Mouse (Mus musculus) heart, embryonic 10.5 days (tissue): ENCODE results near the gene Cbfa2t3. TPM values are rescaled to one million over a fixed set of nuclear protein-coding genes. Genes with fewer than 3 reads are reported as not detected.

Source experiments
- DNase-seq: peaks from one replicate; pipeline ENCODE4 v3.0.0-alpha.2; 2017; ENCODE audit warnings: low spot score
- H3K27ac ChIP-seq: fragments of 300-500 bp; sonication (generic); 2 replicates; pipeline ENCODE4 v1.5.1; 2016; ENCODE audit warnings: mild to moderate bottlenecking
- H3K27me3 ChIP-seq: fragments of 300-500 bp; sonication (generic); 2 replicates; pipeline ENCODE4 v1.6.1; 2016; ENCODE audit warnings: mild to moderate bottlenecking; ENCODE audit not compliant: poor library complexity, insufficient read depth, severe bottlenecking
- H3K36me3 ChIP-seq: fragments of 300-500 bp; sonication (generic); 2 replicates; pipeline ENCODE4 v1.6.1; 2016; ENCODE audit warnings: mild to moderate bottlenecking, moderate library complexity
- H3K4me1 ChIP-seq: fragments of 300-500 bp; sonication (generic); 2 replicates; pipeline ENCODE4 v1.6.1; 2016; ENCODE audit warnings: mild to moderate bottlenecking
- H3K4me3 ChIP-seq: fragments of 300-500 bp; sonication (generic); 2 replicates; pipeline ENCODE4 v1.5.1; 2016; ENCODE audit warnings: mild to moderate bottlenecking, moderate library complexity
- H3K9me3 ChIP-seq: fragments of 300-500 bp; sonication (generic); 2 replicates; pipeline ENCODE4 v1.6.1; 2016; ENCODE audit warnings: mild to moderate bottlenecking, moderate library complexity
- WGBS: fragments of 180-500 bp; shearing (Covaris S2); methylation state at CpG from one replicate; pipeline ENCODE4 v1.1.7; 2016; 5-methylcytosine and 5-hydroxymethylcytosine counted together
- polyA plus RNA-seq: library from polyadenylated mRNA; unstranded; fragments of >200 nt; fragmentation: Nextera tagmentation; extraction: Ambion mirVana; gene quantifications from 2 replicates; pipeline ENCODE4 v1.2.1, GENCODE M21; 2016

Cbfa2t3 gene
- polyA plus RNA-seq, 1 experiment from 2014 or later = 5.5 TPM

GRCm38 (mm10) chr8:122593783-122594507 is 105.0 kb downstream of the Cbfa2t3 start:
- WGBS = 68% methylated on average over 19 of the region's 19 CpGs
- peaks cover 36% of the 10 kb centered on the region; the same call in 1 of the 2 replicates for H3K36me3 ChIP-seq
- no peak overlapping the region for H3K4me3 ChIP-seq
- no peaks in the 10 kb centered on the region for H3K9me3 ChIP-seq
- H3K4me1 ChIP-seq = peaks cover 39% of the 10 kb centered on the region
- DNase-seq = no peak
- 0 out of 2 replicates have a peak overlapping the region, but pooled peaks have one; percentile 22 for H3K27ac ChIP-seq
- no peaks in the 10 kb centered on the region for H3K27me3 ChIP-seq

- no peak for DNase-seq
- Histone ChIP-seq H3K27ac (peak overlapping the region; percentile 22; the same call in 1 of the 2 replicates), H3K36me3 (peaks cover 29% of the 10 kb centered on the region; the same call in 1 of the 2 replicates), H3K27me3 (no peaks in the 10 kb centered on the region), H3K9me3 (no peaks in the 10 kb centered on the region), H3K4me3 (no peak overlapping the region), H3K4me1 (peaks cover 39% of the 10 kb centered on the region)
- WGBS = 48% methylated on average over 12 of the region's 12 CpGs
These were observed 105.7 kb downstream of the Cbfa2t3 start for GRCm38 (mm10) chr8:122593240-122593639.

DNA sequence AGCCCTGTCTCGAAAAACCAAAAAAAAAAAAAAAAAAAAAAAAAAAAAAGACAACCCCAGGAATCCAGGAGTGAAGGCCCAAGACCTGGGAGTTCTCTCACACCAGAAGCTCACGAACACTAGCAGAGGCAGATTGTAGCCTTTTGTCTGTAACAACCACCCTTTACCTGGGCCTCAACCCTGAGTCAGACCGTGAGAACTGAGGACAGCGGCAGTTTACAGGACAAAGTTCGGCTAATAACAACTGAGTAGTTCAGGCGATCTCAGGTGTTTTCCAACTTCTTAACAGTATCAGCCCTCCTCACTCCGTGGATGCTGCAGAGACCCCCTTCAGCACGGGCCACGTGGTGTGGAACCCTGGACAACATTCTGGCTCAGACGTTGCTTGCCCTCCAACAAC is 112.2 kb downstream of the Cbfa2t3 start:
- Histone ChIP-seq H3K27me3 (no peaks in the 10 kb centered on the region), H3K36me3 (peaks cover 5% of the 10 kb centered on the region; the same call in 1 of the 2 replicates), H3K27ac (no peak overlapping the region), H3K9me3 (no peaks in the 10 kb centered on the region; the same call in 1 of the 2 replicates), H3K4me3 (no peak overlapping the region), H3K4me1 (peaks cover 28% of the 10 kb centered on the region)
- no peak for DNase-seq
- 84% methylated on average over 10 of the region's 10 CpGs for WGBS

DNA sequence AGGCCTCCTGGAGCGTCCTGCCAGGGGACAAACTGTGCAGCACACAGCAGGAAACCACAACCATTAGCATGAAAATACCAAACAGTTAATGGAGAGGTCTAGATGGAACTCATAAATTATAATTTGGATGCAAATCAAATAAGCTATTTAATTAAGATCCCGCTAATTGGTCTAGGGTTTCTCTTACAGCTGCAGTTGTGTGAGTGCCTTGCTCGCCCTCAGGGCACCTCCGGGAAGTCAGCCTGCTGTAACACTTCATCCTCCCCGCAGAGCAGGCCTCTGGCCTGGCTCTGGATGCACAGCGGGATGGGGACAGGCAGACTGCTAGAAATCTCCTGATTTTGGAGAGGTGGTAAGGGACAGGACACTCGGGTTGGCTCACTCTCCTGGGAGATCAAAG is 112.7 kb downstream of the Cbfa2t3 start:
- H3K4me1 ChIP-seq = peaks cover 31% of the 10 kb centered on the region
- no peak overlapping the region for H3K27ac ChIP-seq
- WGBS = 69% methylated on average over 7 of the region's 7 CpGs
- no peak overlapping the region for H3K4me3 ChIP-seq
- H3K36me3 ChIP-seq = peaks cover 5% of the 10 kb centered on the region; the same call in 1 of the 2 replicates
- DNase-seq = no peak
- no peaks in the 10 kb centered on the region for H3K27me3 ChIP-seq
- H3K9me3 ChIP-seq = no peaks in the 10 kb centered on the region; the same call in 1 of the 2 replicates

- no peak for DNase-seq
- Histone ChIP-seq H3K4me3 (no peak overlapping the region), H3K27me3 (no peaks in the 10 kb centered on the region), H3K36me3 (no peaks in the 10 kb centered on the region), H3K9me3 (no peaks in the 10 kb centered on the region; the same call in 1 of the 2 replicates), H3K27ac (peak overlapping the region; percentile 42), H3K4me1 (peaks cover 38% of the 10 kb centered on the region)
- 56% methylated on average over 14 of the region's 14 CpGs for WGBS
These were observed 113.5 kb downstream of the Cbfa2t3 start for GRCm38 (mm10) chr8:122585411-122585891.

- no peaks in the 10 kb centered on the region for H3K27me3 ChIP-seq
- no peaks in the 10 kb centered on the region for H3K36me3 ChIP-seq
- H3K27ac ChIP-seq = peak overlapping the region; percentile 42
- DNase-seq = no peak
- WGBS = 76% methylated on average over 9 of the region's 9 CpGs
- H3K4me3 ChIP-seq = no peak overlapping the region
- H3K9me3 ChIP-seq = no peaks in the 10 kb centered on the region; the same call in 1 of the 2 replicates
- peaks cover 41% of the 10 kb centered on the region for H3K4me1 ChIP-seq
These were observed 113.9 kb downstream of the Cbfa2t3 start for GRCm38 (mm10) chr8:122584981-122585380.

- DNase-seq = no peak
- no peak overlapping the region; the same call in 1 of the 2 replicates for H3K27ac ChIP-seq
- H3K9me3 ChIP-seq = no peaks in the 10 kb centered on the region; the same call in 1 of the 2 replicates
- no peak overlapping the region for H3K4me3 ChIP-seq
- no peaks in the 10 kb centered on the region for H3K27me3 ChIP-seq
- peaks cover 71% of the 10 kb centered on the region for H3K4me1 ChIP-seq
- WGBS = 39% methylated on average over 15 of the region's 15 CpGs
- no peaks in the 10 kb centered on the region for H3K36me3 ChIP-seq
These were observed 118.0 kb downstream of the Cbfa2t3 start for GRCm38 (mm10) chr8:122580926-122581325.

DNA sequence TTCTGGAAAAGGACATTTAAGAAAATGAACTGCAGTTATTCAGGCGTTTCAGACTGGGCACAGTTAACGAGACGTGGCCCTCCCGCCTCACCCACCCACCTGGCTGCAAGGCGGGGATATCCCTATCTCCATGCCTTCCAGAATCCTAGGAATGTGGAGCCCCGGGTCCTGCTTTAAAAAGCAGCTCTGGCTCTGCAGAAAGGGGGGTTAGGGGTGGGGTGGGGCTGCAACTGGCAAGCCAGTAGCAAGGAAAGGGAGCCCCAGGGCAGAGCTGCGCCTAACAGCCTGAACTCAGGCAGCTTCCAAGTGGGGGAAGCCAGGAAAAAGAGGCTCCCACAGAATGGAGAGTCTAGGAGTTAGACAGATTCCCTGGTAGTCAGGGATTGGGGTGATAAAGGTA is 119.7 kb downstream of the Cbfa2t3 start:
- WGBS = 26% methylated on average over 7 of the region's 7 CpGs
- H3K4me1 ChIP-seq = peaks cover 73% of the 10 kb centered on the region

GRCm38 (mm10) chr8:122577116-122577515 is 121.8 kb downstream of the Cbfa2t3 start:
- Histone ChIP-seq H3K4me1 (peaks cover 73% of the 10 kb centered on the region), H3K9me3 (no peaks in the 10 kb centered on the region; the same call in 1 of the 2 replicates), H3K27ac (peak overlapping the region; percentile 93), H3K4me3 (peak overlapping the region; percentile 84), H3K27me3 (no peaks in the 10 kb centered on the region), H3K36me3 (peaks cover 25% of the 10 kb centered on the region)
- DNase-seq = no peak
- 39% methylated on average over 10 of the region's 10 CpGs for WGBS

More for the DNA sequence above, 119.7 kb downstream of the Cbfa2t3 start:
- 0 out of 2 replicates have a peak, but pooled peaks cover 4% of the 10 kb centered on the region for H3K36me3 ChIP-seq
- no peaks in the 10 kb centered on the region for H3K27me3 ChIP-seq
- H3K4me3 ChIP-seq = no peak overlapping the region
- DNase-seq = no peak
- H3K9me3 ChIP-seq = no peaks in the 10 kb centered on the region; the same call in 1 of the 2 replicates
- peak overlapping the region; percentile 53 for H3K27ac ChIP-seq

DNA sequence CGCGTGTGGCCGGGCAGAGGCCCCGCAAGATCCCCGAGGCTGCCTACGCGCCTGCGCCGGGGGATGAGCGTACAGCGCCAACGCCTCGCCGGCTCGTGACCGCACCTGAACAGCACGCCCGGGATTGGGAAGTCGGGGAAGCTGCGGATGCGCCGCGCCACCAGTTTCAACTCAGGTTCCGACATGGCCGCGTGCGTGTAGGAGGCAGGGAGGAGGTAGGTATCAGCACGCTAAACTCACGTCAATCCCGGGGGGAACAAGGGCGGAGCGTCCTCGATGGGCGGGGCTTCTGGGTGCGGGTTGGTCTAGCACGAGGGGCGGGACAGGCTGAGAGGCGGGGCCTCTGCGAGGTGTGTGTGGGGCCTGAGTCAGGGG is 122.3 kb downstream of the Cbfa2t3 start, which contains the start of gene Aprt:
Gene Aprt (minus strand): TSS at position 262 of the 375 bp plus-strand sequence.
- Histone ChIP-seq H3K4me1 (peaks cover 76% of the 10 kb centered on the region), H3K9me3 (no peaks in the 10 kb centered on the region), H3K27ac (peak within 1 kb of the TSS; percentile 93), H3K4me3 (peak within 1 kb of the TSS; percentile 84), H3K36me3 (peaks cover 30% of the 10 kb centered on the region), H3K27me3 (no peaks in the 10 kb centered on the region)
- peak; percentile 98 for DNase-seq
- under 1% methylated on average over 39 of the region's 39 CpGs for WGBS

DNA sequence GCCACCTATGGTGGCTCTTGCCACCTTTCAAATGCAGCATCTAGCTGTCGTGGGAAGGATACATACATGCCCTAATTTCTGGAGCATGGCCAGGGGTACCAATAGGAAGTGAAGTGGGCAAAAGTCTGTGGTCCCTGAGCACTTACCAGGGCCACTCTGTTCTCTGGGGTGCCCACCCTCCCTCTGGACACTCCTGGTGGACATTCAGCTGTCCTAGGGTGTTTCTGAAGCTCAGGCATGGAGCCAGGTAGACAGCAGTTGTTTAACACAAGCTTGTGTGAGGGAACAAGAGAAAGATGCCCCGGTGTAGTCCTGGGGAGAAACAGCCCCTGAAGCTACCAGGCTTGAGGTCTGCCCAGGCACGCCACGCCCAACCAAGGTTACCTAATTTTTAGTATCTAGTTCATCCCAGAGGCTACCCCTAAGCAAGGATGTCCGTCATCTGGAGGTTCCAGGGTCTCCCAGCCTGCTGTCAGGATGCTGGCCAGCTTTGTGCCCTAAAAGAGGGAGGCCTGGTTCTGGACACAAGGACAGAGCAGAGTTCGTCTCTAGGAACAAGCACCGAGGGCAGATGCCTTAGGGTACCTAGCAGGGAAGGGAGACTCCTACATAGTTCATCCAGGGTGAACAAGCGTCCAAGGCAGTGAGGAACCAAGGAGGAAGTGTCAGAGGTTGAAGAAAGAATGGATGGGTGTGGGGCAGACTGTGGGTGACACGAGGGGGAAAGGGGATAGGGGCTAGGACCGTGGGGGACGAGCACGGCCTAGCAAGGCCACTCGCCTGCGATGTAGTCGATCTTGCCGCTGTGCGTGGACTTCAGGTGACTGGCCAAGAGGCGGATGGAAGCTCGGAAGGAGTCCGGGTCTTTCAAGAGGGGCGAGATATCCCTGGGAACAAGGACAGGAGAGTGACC is 122.9 kb downstream of the Cbfa2t3 start:
- Histone ChIP-seq H3K27ac (peak overlapping the region; percentile 93), H3K4me1 (peaks cover 72% of the 10 kb centered on the region), H3K4me3 (peak overlapping the region; percentile 84), H3K36me3 (peaks cover 36% of the 10 kb centered on the region), H3K27me3 (no peaks in the 10 kb centered on the region), H3K9me3 (no peaks in the 10 kb centered on the region)
- 18% methylated on average over 21 of the region's 21 CpGs for WGBS
- no peak for DNase-seq

DNA sequence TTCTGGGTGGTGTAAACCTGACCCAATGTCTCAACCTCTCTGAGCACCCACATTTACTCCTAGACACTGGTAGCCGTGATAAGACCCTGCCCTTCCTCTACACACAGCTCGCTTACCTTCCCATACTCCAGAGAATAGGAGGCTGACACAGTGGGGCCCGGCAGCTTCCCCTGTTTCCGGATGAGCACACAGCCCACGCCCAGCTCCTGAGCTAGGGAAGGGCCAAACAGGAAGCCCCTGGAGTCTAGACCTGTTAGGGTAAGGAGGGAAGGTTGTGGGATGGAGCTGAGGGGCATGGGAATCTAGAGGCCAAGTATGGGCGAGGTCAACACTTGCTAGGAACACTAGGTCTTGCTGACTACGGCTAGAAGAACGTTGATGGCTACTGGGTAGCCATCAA is 123.6 kb downstream of the Cbfa2t3 start:
- Histone ChIP-seq H3K27me3 (no peaks in the 10 kb centered on the region), H3K4me1 (peaks cover 65% of the 10 kb centered on the region), H3K4me3 (peak overlapping the region; percentile 84), H3K36me3 (peaks cover 43% of the 10 kb centered on the region), H3K9me3 (no peaks in the 10 kb centered on the region), H3K27ac (peak overlapping the region; percentile 93)
- 63% methylated on average over 8 of the region's 8 CpGs for WGBS
- DNase-seq = no peak
